Mouse (Mus musculus): ENCODE results near the gene Gm8362.
"Not testable (repeated sequence)": the region's sequence is repeated elsewhere in the genome, so short reads cannot be mapped to it uniquely, and the experiment has no call there.

Gene Gm8362

GRCm38 (mm10) chr14:6774311-6774710 lies at the start of gene Gm8362:
Gene Gm8362, minus strand, starts transcription at chr14:6774411.
- DNase-seq (ENCODE audit: low spot score), result not testable (repeated sequence)

- not testable (repeated sequence) for DNase-seq (ENCODE audit: low spot score)
Measured at GRCm38 (mm10) chr14:6823297-6823696, 49.1 kb upstream of the Gm8362 start.

GRCm38 (mm10) chr14:6757231-6757536 lies 17.0 kb downstream of the Gm8362 start:
- not testable (repeated sequence) for DNase-seq (ENCODE audit: low spot score)

GRCm38 (mm10) chr14:6756384-6757230 lies 17.6 kb downstream of the Gm8362 start:
- not testable (repeated sequence) for DNase-seq (ENCODE audit: low spot score)

GRCm38 (mm10) chr14:6742232-6742631 lies 32.0 kb downstream of the Gm8362 start, which contains the start of gene Gm3636:
Gene Gm3636, minus strand, starts transcription at chr14:6742332.
- DNase-seq (ENCODE audit: low spot score), result not testable (repeated sequence)

- DNase-seq (ENCODE audit: low spot score), result not testable (repeated sequence)
Measured at GRCm38 (mm10) chr14:6720151-6720550, 54.1 kb downstream of the Gm8362 start, which contains the start of gene Gm8050. Gene Gm8050, minus strand, starts transcription at chr14:6720251.
